Mouse (Mus musculus) testis, adult 2 months (tissue): ENCODE data around the gene Ahnak.

ENCODE experiments used
- CTCF ChIP-seq: fragments of 200-500 bp; IDR thresholded peaks from 2 replicates; pipeline ENCODE4 v1.5.1; 2012; ENCODE audit warnings: low read depth, mild to moderate bottlenecking, inconsistent platforms, low read length, moderate library complexity; ENCODE audit not compliant: control insufficient read depth, insufficient read depth, insufficient replicate concordance
- POLR2A ChIP-seq: fragments of 200-500 bp; IDR thresholded peaks from 2 replicates; pipeline ENCODE4 v1.6.1; 2012; ENCODE audit warnings: low read depth, mild to moderate bottlenecking, inconsistent platforms, low read length, moderate library complexity; ENCODE audit not compliant: control insufficient read depth

- TF ChIP-seq CTCF (no peak), POLR2A (no peak)
Measured at GRCm38 (mm10) chr19:8981450-8982168, 7.5 kb upstream of the Ahnak start.
